Mouse (Mus musculus) ES-CJ7 (cell line): ENCODE data around the gene Sars.

ENCODE experiments used
- DNase-seq: peaks from one replicate; pipeline ENCODE4 v3.0.0; 2011; ENCODE audit warnings: low read depth, low spot score

The Sars gene

DNA sequence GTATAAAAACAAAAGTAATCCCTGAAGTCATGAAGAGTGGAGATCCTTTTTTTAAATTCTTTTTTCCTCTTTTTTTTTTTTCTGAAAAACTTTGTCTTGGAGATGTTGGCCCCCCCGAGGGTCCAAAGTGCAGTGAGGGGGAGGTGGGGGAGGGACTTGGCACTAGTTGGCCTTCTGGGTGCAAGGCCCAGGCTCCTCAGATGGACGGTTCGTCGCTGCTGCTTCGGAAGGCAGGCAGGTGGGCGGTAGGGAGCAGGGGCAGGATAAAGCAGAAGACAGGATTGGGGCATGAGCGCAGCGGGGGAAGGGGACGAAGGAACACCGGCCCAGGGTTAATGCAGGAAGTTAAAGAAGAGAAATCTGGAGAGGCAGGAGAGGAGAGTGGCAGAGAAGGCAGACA is 52.7 kb downstream of the Sars start:
- no peak for DNase-seq

DNA sequence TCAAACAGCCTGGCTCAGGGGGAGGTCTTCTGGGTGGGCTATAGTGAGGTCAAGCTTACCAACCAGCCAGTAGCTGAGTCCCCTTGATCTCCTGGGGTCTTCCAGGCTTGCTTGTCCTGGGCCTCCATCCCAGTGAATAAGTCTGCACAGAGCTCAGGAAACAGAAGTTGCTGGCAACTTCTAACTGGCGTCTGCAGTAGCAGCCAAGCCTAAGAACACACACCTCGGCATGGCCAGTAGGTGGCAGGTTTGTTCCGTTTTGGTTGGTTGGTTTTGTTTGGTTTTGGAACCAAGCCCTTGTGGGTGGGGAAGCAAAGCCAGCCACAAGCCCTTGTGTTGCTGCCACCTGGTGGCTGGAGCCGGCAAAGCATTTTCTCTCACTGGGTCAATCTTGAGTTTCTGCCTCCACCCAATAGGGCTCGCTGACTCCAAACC is 55.9 kb downstream of the Sars start:
- DNase-seq = peak; percentile 97

DNA sequence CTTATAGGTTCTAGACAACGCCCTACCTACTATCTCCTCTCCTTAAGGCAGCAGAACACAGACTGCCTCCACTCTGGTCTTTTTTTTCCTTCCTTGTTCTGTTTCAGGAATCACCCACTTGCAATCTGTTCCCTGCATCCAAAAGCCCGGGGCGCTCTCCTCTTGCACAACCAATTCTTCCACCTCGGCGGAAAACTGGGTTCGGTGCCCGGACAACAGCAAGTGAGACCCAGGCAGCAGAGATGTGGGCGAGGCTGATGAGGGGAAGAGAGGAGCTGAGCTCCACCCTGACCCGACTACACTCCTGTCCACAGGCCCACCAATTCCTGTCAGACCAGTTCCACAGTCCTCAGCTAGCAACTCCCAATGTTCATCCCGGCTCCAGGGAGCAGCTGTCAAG is 58.8 kb downstream of the Sars start:
- no peak for DNase-seq

DNA sequence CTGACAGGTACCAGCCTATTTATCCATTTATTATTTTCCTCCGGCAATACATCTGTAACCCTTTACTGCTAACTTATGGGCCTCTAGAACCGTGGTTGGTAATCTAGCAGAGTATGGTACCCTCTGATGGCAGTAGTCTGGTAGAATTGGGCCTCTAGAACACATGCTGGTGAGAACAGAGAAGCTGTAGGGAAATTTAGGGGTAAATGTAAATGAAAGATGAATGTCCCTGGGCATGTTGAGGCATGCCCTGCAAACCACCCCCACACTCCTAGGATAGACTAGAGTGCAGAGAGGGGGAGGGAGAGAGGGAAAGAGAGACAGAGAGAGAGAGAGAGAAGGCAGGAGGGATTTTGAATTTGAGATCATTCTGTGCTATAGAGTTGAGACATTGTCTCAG is 60.6 kb downstream of the Sars start:
- peak; percentile 49 for DNase-seq

DNA sequence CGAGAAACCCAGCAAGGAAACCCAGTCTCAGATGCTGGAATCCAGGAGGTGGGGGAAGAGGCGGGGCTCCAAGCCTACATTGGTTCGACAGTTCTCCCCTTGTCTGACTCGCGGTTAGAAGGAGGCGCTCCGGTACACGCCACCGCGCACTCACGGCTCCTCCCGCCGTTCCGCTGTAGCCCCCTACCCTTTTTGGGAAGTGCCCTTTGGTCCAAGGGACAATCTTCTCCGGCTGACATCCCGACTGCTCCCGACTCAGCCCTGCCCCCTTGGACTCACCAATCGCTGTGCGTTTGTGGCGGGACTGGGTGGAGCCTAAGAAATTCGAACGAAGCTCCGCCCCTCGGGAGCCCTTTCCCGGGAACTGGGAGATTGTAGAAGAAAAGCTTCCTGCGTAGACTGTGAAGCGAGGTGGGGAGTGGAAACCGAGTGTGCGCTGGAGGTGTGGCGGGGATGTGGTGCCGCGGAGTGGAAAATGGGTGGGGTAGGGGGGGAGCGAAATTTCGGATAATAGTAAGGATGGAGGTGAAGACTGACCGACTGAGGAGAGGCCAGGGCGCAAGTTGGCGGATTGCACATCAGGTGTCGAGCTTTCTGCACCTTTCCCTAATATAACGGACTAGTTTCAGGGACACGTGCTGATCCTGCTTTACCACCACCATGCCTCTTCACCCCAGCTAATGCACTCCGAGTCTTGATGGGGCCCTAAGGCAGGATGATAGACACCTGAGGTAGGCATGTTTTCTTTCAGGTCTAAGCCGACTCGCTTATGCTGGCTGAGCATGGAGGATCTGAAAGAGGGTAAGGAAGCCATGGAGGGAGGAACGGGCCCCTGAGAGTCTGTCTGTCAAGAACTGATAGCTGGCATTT is 61.3 kb downstream of the Sars start, which contains the start of gene Psrc1:
TSS of gene Psrc1 (plus strand) at position 355 of the 870 bp plus-strand sequence.
- peak; percentile 90 for DNase-seq

DNA sequence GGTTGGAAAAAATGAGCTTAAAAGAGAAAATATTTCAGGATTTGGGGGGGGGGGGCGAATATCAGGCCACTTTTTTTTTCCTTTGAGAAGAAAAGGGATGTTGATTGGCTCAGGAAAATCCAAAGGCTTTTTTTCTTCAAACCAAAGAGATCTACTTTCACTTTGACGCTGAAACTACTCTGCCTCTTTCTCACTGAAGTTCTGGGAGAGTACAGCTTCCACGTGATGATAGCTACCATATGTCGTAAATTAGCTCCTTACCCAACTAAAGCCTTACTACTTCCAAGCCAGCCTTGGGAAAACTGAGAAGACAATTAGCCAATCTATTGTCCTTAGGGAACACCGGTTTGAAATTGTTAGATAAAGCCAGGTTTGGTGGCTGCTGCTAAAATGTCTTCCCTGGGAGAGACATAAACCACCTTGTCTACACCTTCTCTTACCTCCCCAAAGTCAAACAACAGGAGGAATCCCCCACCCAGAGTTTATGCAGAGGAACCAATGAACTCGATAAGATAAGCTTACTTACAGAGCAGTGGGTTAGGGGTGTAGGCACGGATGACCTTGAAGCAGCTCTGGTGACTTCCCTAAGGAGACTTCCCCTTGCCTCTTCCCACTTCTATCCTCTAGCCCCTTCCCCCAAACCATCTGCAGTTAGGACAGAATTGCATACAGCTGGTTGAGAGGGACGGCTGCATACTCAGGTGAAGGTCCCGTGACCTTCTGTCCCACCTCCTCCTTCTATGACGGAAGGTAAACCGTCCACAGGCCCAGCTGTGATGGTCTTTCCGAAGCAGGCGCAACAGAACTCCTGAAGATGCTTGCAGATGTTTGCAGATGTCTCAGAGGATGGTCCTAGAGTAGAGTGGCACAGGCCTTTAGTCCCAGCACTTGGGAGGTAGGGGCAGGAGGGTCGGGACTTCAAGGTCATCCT is 62.8 kb downstream of the Sars start:
- no peak for DNase-seq

DNA sequence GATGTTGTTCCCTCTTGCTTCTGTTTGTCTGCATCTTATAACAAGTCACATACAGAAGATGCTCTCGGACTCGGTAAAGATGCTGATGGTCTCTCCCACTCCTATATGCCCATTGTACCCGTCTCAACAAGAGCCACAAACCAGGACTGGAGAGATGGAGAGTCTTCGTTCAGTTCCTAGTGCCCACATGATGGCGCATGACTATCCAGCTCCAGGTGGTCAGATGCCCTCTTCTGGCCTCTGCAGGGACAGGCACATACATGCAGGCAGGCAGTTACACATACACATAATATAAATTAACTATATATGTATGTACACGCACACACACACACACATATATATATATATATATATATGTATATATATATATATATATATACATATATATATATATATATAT is 64.3 kb downstream of the Sars start:
- DNase-seq = peak; percentile 56

DNA sequence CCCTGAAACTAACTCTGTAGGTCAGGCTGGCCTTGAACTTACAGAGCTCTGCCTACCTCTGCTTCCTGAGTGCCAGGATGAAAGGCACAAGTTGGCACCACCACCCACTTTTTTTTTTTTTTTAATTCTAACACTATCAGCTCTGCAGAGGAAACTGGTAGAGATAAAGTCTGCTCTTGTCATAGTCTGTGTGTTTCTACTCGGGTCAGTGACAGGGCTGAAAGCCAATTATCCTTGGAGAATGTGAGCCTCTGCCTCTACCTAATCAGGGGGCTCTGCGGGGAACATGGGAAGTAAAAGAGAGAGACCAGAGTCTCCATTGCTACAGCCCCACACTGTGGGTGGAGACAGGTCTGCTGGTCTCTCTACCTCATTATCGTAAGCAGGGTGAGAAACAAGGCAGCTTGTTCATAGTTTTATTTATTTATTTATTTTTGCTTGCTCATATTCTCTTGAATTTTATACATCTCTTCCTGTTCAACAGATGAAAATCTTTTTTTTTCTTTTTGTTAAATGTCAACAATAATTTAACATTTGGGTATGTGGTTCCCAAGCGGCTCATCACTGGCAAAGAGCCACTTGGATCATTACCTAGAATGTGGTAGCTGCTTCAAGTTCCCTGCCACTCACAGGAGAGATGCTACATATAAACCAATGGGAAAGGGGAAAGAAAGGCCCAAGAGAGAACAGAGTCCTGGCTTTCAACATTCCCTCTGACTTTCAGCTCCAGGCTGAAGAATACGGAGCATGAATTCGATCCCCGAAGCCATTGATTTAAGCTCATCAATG is 65.9 kb downstream of the Sars start:
- no peak for DNase-seq
